Mouse (Mus musculus): Measurements from ENCODE around the gene Otud7b.
"Not testable (repeated sequence)": the region's sequence is repeated elsewhere in the genome, so short reads cannot be mapped to it uniquely, and the experiment has no call there.

DNA sequence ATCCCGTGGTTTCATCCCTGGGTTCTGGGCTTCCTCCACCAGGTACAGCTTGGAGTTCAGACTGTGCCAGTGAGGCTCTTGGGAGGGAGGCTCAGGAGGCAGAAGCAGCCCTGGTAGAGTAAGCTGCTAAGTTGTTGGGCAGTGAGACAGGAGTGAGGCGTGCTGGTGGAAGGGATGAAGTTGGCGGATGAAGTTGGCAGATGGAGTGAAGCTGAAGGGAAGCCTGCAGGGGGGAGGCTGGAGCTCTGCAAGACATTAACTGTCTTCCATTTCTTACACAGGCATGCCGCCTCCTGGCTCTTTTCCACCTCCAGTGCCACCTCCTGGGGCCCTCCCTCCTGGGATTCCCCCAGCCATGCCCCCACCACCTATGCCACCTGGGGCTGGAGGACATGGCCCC is 69.7 kb downstream of the Otud7b start:
- not testable (repeated sequence) for TF ChIP-seq CTCF, POLR2A (IDR thresholded peaks at IDR 0.05; ENCODE audit: extremely low read depth, insufficient read depth, low read length)
